Mouse (Mus musculus): Measurements from ENCODE around the gene Afap1.

Afap1 gene

GRCm38 (mm10) chr5:35931296-35931695 is 38.2 kb downstream of the Afap1 start:
- DNase-seq (ENCODE audit: low read depth in 1 of 2, low spot score in 2 of 2) = no peak

- no peak for DNase-seq (ENCODE audit: low read depth in 1 of 2, low spot score in 2 of 2)
Measured at GRCm38 (mm10) chr5:35933059-35933458, 39.9 kb downstream of the Afap1 start.

GRCm38 (mm10) chr5:35935939-35936338 is 42.8 kb downstream of the Afap1 start:
- no peak for DNase-seq (ENCODE audit: low read depth in 1 of 2, low spot score in 2 of 2)

- no peak for DNase-seq (ENCODE audit: low read depth in 1 of 2, low spot score in 2 of 2)
Measured at GRCm38 (mm10) chr5:35938249-35939223, 45.4 kb downstream of the Afap1 start.

GRCm38 (mm10) chr5:35939958-35940357 is 46.8 kb downstream of the Afap1 start:
- no peak for DNase-seq (ENCODE audit: low read depth in 1 of 2, low spot score in 2 of 2)

GRCm38 (mm10) chr5:35943541-35943940 is 50.4 kb downstream of the Afap1 start:
- no peak for DNase-seq (ENCODE audit: low read depth in 1 of 2, low spot score in 2 of 2)

GRCm38 (mm10) chr5:35946841-35947240 is 53.7 kb downstream of the Afap1 start:
- DNase-seq (ENCODE audit: low read depth in 1 of 2, low spot score in 2 of 2) = no peak

- DNase-seq (ENCODE audit: low read depth in 1 of 2, low spot score in 2 of 2) = no peak
Measured at GRCm38 (mm10) chr5:35947427-35947826, 54.3 kb downstream of the Afap1 start.

- no peak for DNase-seq (ENCODE audit: low read depth in 1 of 2, low spot score in 2 of 2)
Measured at GRCm38 (mm10) chr5:35948225-35948975, 55.3 kb downstream of the Afap1 start.

GRCm38 (mm10) chr5:35949061-35949460 is 55.9 kb downstream of the Afap1 start:
- DNase-seq (ENCODE audit: low read depth in 1 of 2, low spot score in 2 of 2) = no peak

- no peak for DNase-seq (ENCODE audit: low read depth in 1 of 2, low spot score in 2 of 2)
Measured at GRCm38 (mm10) chr5:35950504-35950903, 57.4 kb downstream of the Afap1 start.

GRCm38 (mm10) chr5:35954055-35954718 is 61.1 kb downstream of the Afap1 start:
- no peak for DNase-seq (ENCODE audit: low read depth in 1 of 2, low spot score in 2 of 2)

- DNase-seq (ENCODE audit: low read depth in 1 of 2, low spot score in 2 of 2) = no peak
Measured at GRCm38 (mm10) chr5:35956268-35956667, 63.1 kb downstream of the Afap1 start.

- DNase-seq (ENCODE audit: low read depth in 1 of 2, low spot score in 2 of 2) = no peak
Measured at GRCm38 (mm10) chr5:35958681-35959080, 65.6 kb downstream of the Afap1 start.

- no peak for DNase-seq (ENCODE audit: low read depth in 1 of 2, low spot score in 2 of 2)
Measured at GRCm38 (mm10) chr5:35960168-35960567, 67.0 kb downstream of the Afap1 start.

- DNase-seq (ENCODE audit: low read depth in 1 of 2, low spot score in 2 of 2) = no peak
Measured at GRCm38 (mm10) chr5:35961271-35961670, 68.2 kb downstream of the Afap1 start.

- no peak for DNase-seq (ENCODE audit: low read depth in 1 of 2, low spot score in 2 of 2)
Measured at GRCm38 (mm10) chr5:35963635-35964034, 70.5 kb downstream of the Afap1 start.

GRCm38 (mm10) chr5:35965036-35965435 is 71.9 kb downstream of the Afap1 start:
- no peak for DNase-seq (ENCODE audit: low read depth in 1 of 2, low spot score in 2 of 2)

- no peak for DNase-seq (ENCODE audit: low read depth in 1 of 2, low spot score in 2 of 2)
Measured at GRCm38 (mm10) chr5:35969857-35970256, 76.7 kb downstream of the Afap1 start.

- DNase-seq (ENCODE audit: low read depth in 1 of 2, low spot score in 2 of 2) = no peak
Measured at GRCm38 (mm10) chr5:35970380-35971105, 77.4 kb downstream of the Afap1 start.

Measured in monocyte, adult 2 months (primary cell).